Mouse (Mus musculus) MEL (cell line): ENCODE data around the gene Gm1673. TPM values are rescaled to one million over a fixed set of nuclear protein-coding genes. Genes with fewer than 3 reads are reported as not detected.

ENCODE experiments used
- DNase-seq: peaks from one replicate; pipeline ENCODE4 v3.0.0; 2011; ENCODE audit warnings: low read depth, low spot score
- H3K27ac ChIP-seq: 2 replicates; pipeline ENCODE4 v1.5.1; 2012; ENCODE audit warnings: low read depth, mild to moderate bottlenecking, control low read depth, low read length, moderate library complexity; ENCODE audit not compliant: control insufficient read depth
- H3K27me3 ChIP-seq, 2 experiments: fragments of 150-350 bp in 1 of 2; sonication (generic) in 1 of 2; 2 replicates each; pipeline ENCODE4 v1.6.1; 2012; ENCODE audit warnings: low read length in 2 of 2, mild to moderate bottlenecking in 2 of 2, improper control_type of control experiment in 1 of 2, moderate library complexity in 1 of 2; ENCODE audit not compliant: insufficient read depth in 2 of 2, control insufficient read depth in 1 of 2
- H3K36me3 ChIP-seq, 2 experiments: 2 replicates each; pipeline ENCODE4 v1.6.1; 2012 to 2014; ENCODE audit warnings: low read length in 2 of 2, improper control_type of control experiment in 1 of 2, inconsistent platforms in 1 of 2, mild to moderate bottlenecking in 1 of 2; ENCODE audit not compliant: insufficient read depth in 2 of 2, control insufficient read depth in 1 of 2
- H3K4me1 ChIP-seq, 2 experiments: fragments of 150-350 bp in 1 of 2; sonication (generic) in 1 of 2; 2 replicates each; pipeline ENCODE4 v1.6.1; 2012; ENCODE audit warnings: low read length in 2 of 2, improper control_type of control experiment in 1 of 2, mild to moderate bottlenecking in 1 of 2; ENCODE audit not compliant: insufficient read depth in 2 of 2, control insufficient read depth in 1 of 2
- H3K4me3 ChIP-seq, 2 experiments: fragments of 150-350 bp in 1 of 2; sonication (generic) in 1 of 2; 2 replicates each; pipeline ENCODE4 v1.5.1; 2012; ENCODE audit warnings: low read depth in 2 of 2, low read length in 2 of 2, mild to moderate bottlenecking in 2 of 2, moderate library complexity in 2 of 2, control low read depth in 1 of 2, improper control_type of control experiment in 1 of 2; ENCODE audit not compliant: control insufficient read depth in 1 of 2, insufficient read depth in 1 of 2
- H3K79me2 ChIP-seq: 2 replicates; pipeline ENCODE4 v1.6.1; 2012; ENCODE audit warnings: mild to moderate bottlenecking, low read length, moderate library complexity; ENCODE audit not compliant: control insufficient read depth, poor library complexity, insufficient read depth
- H3K9ac ChIP-seq: 2 replicates; pipeline ENCODE4 v1.6.1; 2012; ENCODE audit warnings: low read depth, mild to moderate bottlenecking, control low read depth, low read length, moderate library complexity; ENCODE audit not compliant: control insufficient read depth, poor library complexity, severe bottlenecking
- H3K9me3 ChIP-seq: fragments of 150-350 bp; sonication (generic); replicated peaks from 2 replicates; pipeline ENCODE4 v1.6.1; 2012; ENCODE audit warnings: mild to moderate bottlenecking, low read length, improper control_type of control experiment, moderate library complexity; ENCODE audit not compliant: insufficient read depth
- CHD2 ChIP-seq: IDR thresholded peaks from 2 replicates; pipeline ENCODE4 v1.6.1; 2011; ENCODE audit warnings: low read length, improper control_type of control experiment
- CTCF ChIP-seq, 3 experiments: IDR thresholded peaks in 2 of 3; conservative IDR thresholded peaks in 1 of 3; 2 replicates each; pipeline ENCODE4 v1.5.1; 2011 to 2012; ENCODE audit warnings: low read length in 3 of 3, low read depth in 2 of 3, mild to moderate bottlenecking in 2 of 3, improper control_type of control experiment in 1 of 3, inconsistent platforms in 1 of 3, mixed read lengths in 1 of 3, moderate library complexity in 1 of 3; ENCODE audit not compliant: control insufficient read depth in 1 of 3, insufficient read depth in 1 of 3, poor library complexity in 1 of 3, severe bottlenecking in 1 of 3
- EP300 ChIP-seq, 2 experiments: IDR thresholded peaks; 2 replicates each; pipeline ENCODE4 v1.6.1; 2011; ENCODE audit warnings: improper control_type of control experiment in 2 of 2, low read length in 2 of 2, low read depth in 1 of 2, mild to moderate bottlenecking in 1 of 2
- GABPA ChIP-seq: IDR thresholded peaks from 2 replicates; pipeline ENCODE4 v1.6.1; 2012; ENCODE audit warnings: low read depth, mild to moderate bottlenecking, inconsistent platforms, low read length, improper control_type of control experiment, moderate library complexity
- GATA1 ChIP-seq: IDR thresholded peaks from 2 replicates; pipeline ENCODE4 v1.6.1; 2011; ENCODE audit warnings: low read depth, low read length, improper control_type of control experiment
- HCFC1 ChIP-seq: IDR thresholded peaks from 2 replicates; pipeline ENCODE4 v1.6.1; 2012; ENCODE audit warnings: low read depth, mild to moderate bottlenecking, inconsistent platforms, low read length, improper control_type of control experiment, moderate library complexity
- JUND ChIP-seq: IDR thresholded peaks from 2 replicates; pipeline ENCODE4 v1.6.1; 2011; ENCODE audit warnings: low read depth, mild to moderate bottlenecking, improper control_type of control experiment, low read length
- MAFK ChIP-seq: IDR thresholded peaks from 2 replicates; pipeline ENCODE4 v1.6.1; 2011; ENCODE audit warnings: low read depth, mild to moderate bottlenecking, low read length, improper control_type of control experiment, borderline replicate concordance
- MAX ChIP-seq: IDR thresholded peaks from 2 replicates; pipeline ENCODE4 v1.6.1; 2011; ENCODE audit warnings: low read length, improper control_type of control experiment
- MAZ ChIP-seq: IDR thresholded peaks from 2 replicates; pipeline ENCODE4 v1.6.1; 2012; ENCODE audit warnings: low read depth, mild to moderate bottlenecking, inconsistent platforms, low read length, improper control_type of control experiment
- MYB ChIP-seq: IDR thresholded peaks from 2 replicates; pipeline ENCODE4 v1.6.1; 2011; ENCODE audit warnings: mild to moderate bottlenecking, low read depth, low read length, improper control_type of control experiment
- MYC ChIP-seq: IDR thresholded peaks from 2 replicates; pipeline ENCODE4 v1.6.1; 2011; ENCODE audit warnings: low read depth, mild to moderate bottlenecking, low read length, improper control_type of control experiment, moderate library complexity
- NELFE ChIP-seq: IDR thresholded peaks from 2 replicates; pipeline ENCODE4 v1.6.1; 2011; ENCODE audit warnings: low read depth, low read length, improper control_type of control experiment
- POLR2A ChIP-seq, 2 experiments: IDR thresholded peaks; 2 replicates each; pipeline ENCODE4 v1.6.1; 2011 to 2012; ENCODE audit warnings: low read length in 2 of 2, mild to moderate bottlenecking in 2 of 2, control low read depth in 1 of 2, improper control_type of control experiment in 1 of 2, low read depth in 1 of 2, moderate library complexity in 1 of 2; ENCODE audit not compliant: control insufficient read depth in 1 of 2, insufficient read depth in 1 of 2, poor library complexity in 1 of 2
- POLR2AphosphoS5 ChIP-seq: IDR thresholded peaks from 2 replicates; pipeline ENCODE4 v1.6.1; 2012; ENCODE audit warnings: low read depth, borderline replicate concordance, mild to moderate bottlenecking, inconsistent platforms, low read length, moderate library complexity, mixed read lengths
- RAD21 ChIP-seq: IDR thresholded peaks from 2 replicates; pipeline ENCODE4 v1.6.1; 2011; ENCODE audit warnings: mild to moderate bottlenecking, low read depth, low read length, improper control_type of control experiment
- RCOR1 ChIP-seq: IDR thresholded peaks from 2 replicates; pipeline ENCODE4 v1.6.1; 2012; ENCODE audit warnings: low read depth, mild to moderate bottlenecking, inconsistent platforms, low read length, improper control_type of control experiment
- SIN3A ChIP-seq: IDR thresholded peaks from 2 replicates; pipeline ENCODE4 v1.6.1; 2012; ENCODE audit warnings: low read length, improper control_type of control experiment, inconsistent platforms
- SMC3 ChIP-seq: IDR thresholded peaks from 2 replicates; pipeline ENCODE4 v1.6.1; 2011; ENCODE audit warnings: low read depth, low read length, improper control_type of control experiment
- TAL1 ChIP-seq: IDR thresholded peaks from 2 replicates; pipeline ENCODE4 v1.6.1; 2012; ENCODE audit warnings: mild to moderate bottlenecking, inconsistent platforms, low read length, moderate library complexity, mixed read lengths
- TCF12 ChIP-seq: IDR thresholded peaks from 2 replicates; pipeline ENCODE4 v1.6.1; 2014; ENCODE audit warnings: low read depth, mild to moderate bottlenecking, inconsistent platforms, low read length, improper control_type of control experiment, moderate library complexity
- UBTF ChIP-seq: IDR thresholded peaks from 2 replicates; pipeline ENCODE4 v1.6.1; 2012; ENCODE audit warnings: low read depth, mild to moderate bottlenecking, inconsistent platforms, low read length, improper control_type of control experiment, moderate library complexity, borderline replicate concordance; ENCODE audit not compliant: insufficient read depth
- USF2 ChIP-seq, 2 experiments: IDR thresholded peaks; 2 replicates each; pipeline ENCODE4 v1.6.1; 2011 to 2012; ENCODE audit warnings: improper control_type of control experiment in 2 of 2, low read length in 2 of 2, borderline replicate concordance in 1 of 2, inconsistent platforms in 1 of 2, low read depth in 1 of 2, mild to moderate bottlenecking in 1 of 2; ENCODE audit not compliant: insufficient read depth in 1 of 2
- ZKSCAN1 ChIP-seq: IDR thresholded peaks from 2 replicates; pipeline ENCODE4 v1.6.1; 2012; ENCODE audit warnings: low read depth, mild to moderate bottlenecking, inconsistent platforms, low read length, improper control_type of control experiment, moderate library complexity
- ZNF384 ChIP-seq: IDR thresholded peaks from 2 replicates; pipeline ENCODE4 v1.6.1; 2012; ENCODE audit warnings: low read depth, mild to moderate bottlenecking, inconsistent platforms, low read length, improper control_type of control experiment
- polyA plus RNA-seq, 2 experiments: library from polyadenylated mRNA; stranded (reverse) in 1 of 2; unstranded in 1 of 2; fragments of >175 nt in 1 of 2; fragments of >200 nt in 1 of 2; gene quantifications; 2 replicates each; pipeline versions ENCODE4 v1.2.1 to v1.2.4; 2012; ENCODE audit warnings: low replicate concordance in 2 of 2, low read depth in 1 of 2; ENCODE audit not compliant: insufficient read length in 2 of 2, insufficient read depth in 1 of 2, missing spikeins in 1 of 2
- total RNA-seq: library from RNA; depleted of rRNA; stranded (reverse); fragments of 300-350 nt; gene quantifications from 2 replicates; pipeline ENCODE4 v1.2.3, GENCODE M21; 2012

The Gm1673 gene
- total and polyA plus RNA-seq, 3 experiments = not detected

DNA sequence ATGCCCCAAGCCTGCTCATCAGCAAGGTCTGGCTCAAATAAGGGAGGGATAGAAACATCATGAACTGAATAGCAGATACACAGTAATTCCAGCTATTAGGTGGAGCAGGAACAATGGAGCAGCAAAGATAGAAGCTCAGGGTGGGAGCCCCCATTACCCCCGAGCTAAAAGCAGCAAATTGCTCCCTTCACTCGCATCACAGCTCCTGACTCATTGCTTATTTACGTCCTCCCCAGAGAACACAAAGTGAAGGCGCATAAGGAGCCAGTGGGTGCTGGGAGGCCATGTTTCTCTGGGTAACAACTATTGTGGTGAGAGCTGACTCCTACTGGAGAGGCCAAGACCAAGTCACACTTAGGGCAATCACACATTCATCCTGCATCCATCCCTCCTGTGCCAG, 46.9 kb downstream of the Gm1673 start:
- Histone ChIP-seq H3K27ac (no peak overlapping the region), H3K4me1 (no peaks in the 10 kb centered on the region), H3K27me3 (no peaks in the 10 kb centered on the region), H3K9ac (no peak overlapping the region), H3K9me3 (no peaks in the 10 kb centered on the region), H3K36me3 (no peaks in the 10 kb centered on the region), H3K4me3 (no peak overlapping the region), H3K79me2 (no peaks in the 10 kb centered on the region)
- no peak for TF ChIP-seq SIN3A
- no peak for TF ChIP-seq CHD2
- TF ChIP-seq NELFE = no peak
- no peak for TF ChIP-seq UBTF
- TF ChIP-seq ZNF384 = no peak
- no peak for TF ChIP-seq MAZ
- TF ChIP-seq HCFC1 = no peak
- TF ChIP-seq TCF12 = no peak
- no peak for TF ChIP-seq POLR2A (IDR thresholded peaks at IDR 0.05; ENCODE audit: control insufficient read depth in 1 of 2, insufficient read depth in 1 of 2, low read depth in 1 of 2, low read length in 2 of 2, poor library complexity in 1 of 2)
- TF ChIP-seq MAX = no peak
- no peak for TF ChIP-seq RCOR1
- no peak for TF ChIP-seq GABPA
- no peak for TF ChIP-seq USF2 (IDR thresholded peaks at IDR 0.05; ENCODE audit: borderline replicate concordance in 1 of 2, insufficient read depth in 1 of 2, low read depth in 1 of 2, low read length in 2 of 2)
- TF ChIP-seq GATA1 = no peak
- TF ChIP-seq CTCF (IDR thresholded peaks at IDR 0.05 in 2 of 3, conservative IDR thresholded peaks at IDR 0.05 in 1 of 3; ENCODE audit: control insufficient read depth in 1 of 3, insufficient read depth in 1 of 3, low read depth in 2 of 3, low read length in 3 of 3, poor library complexity in 1 of 3, severe bottlenecking in 1 of 3) = no peak
- TF ChIP-seq MYC = no peak
- no peak for TF ChIP-seq MYB
- DNase-seq = no peak

DNA sequence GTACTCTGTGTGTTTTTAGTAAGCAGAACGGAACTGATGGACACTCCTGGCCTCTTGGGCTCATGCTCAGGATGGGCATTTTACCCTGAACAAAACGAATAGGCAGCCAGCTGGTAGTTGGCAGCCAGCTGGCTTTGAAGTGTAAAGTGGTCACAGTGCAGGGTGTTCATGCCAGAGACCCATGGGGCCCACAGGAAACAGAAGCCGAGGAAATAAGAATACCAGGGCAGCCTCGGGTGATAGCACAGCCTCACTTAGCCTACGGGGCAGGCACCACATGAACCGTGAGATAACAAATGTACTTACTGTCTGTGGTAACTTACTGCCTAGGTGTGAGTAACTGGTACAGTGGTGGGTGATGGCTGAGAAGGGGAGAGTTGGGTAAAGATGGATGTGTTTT, 47.8 kb downstream of the Gm1673 start:
- DNase-seq = no peak
- no peaks in the 10 kb centered on the region for H3K27me3 ChIP-seq
- H3K9me3 ChIP-seq = no peaks in the 10 kb centered on the region
- no peaks in the 10 kb centered on the region for H3K36me3 ChIP-seq
- no peak for TF ChIP-seq MYB
- TF ChIP-seq SMC3 = no peak
- no peak for TF ChIP-seq ZKSCAN1
- no peak for TF ChIP-seq RCOR1
- TF ChIP-seq POLR2AphosphoS5 = no peak
- no peak for TF ChIP-seq MAFK
- TF ChIP-seq HCFC1 = no peak
- TF ChIP-seq EP300 (IDR thresholded peaks at IDR 0.05; ENCODE audit: low read depth in 1 of 2, low read length in 2 of 2) = no peak
- TF ChIP-seq TAL1 = no peak
- TF ChIP-seq MAZ = no peak
- no peak for TF ChIP-seq JUND
- TF ChIP-seq RAD21 = no peak
- no peak for TF ChIP-seq MYC
- no peak for TF ChIP-seq USF2 (IDR thresholded peaks at IDR 0.05; ENCODE audit: borderline replicate concordance in 1 of 2, insufficient read depth in 1 of 2, low read depth in 1 of 2, low read length in 2 of 2)
- no peak for TF ChIP-seq NELFE
- H3K79me2 ChIP-seq = no peaks in the 10 kb centered on the region
- no peak overlapping the region for H3K27ac ChIP-seq
- H3K4me1 ChIP-seq = no peaks in the 10 kb centered on the region
- no peak overlapping the region for H3K4me3 ChIP-seq
- no peak overlapping the region for H3K9ac ChIP-seq
